Mouse (Mus musculus): Measurements from ENCODE around the gene Fam149b.
A peak's percentile ranks its signal among the peaks of the same experiment; 100 is the strongest.

Fam149b gene

GRCm38 (mm10) chr14:20389446-20390079 lies 41.6 kb downstream of the Fam149b start:
- no peak for DNase-seq (ENCODE audit: extremely low spot score)

GRCm38 (mm10) chr14:20392326-20392725 lies 44.4 kb downstream of the Fam149b start:
- DNase-seq (ENCODE audit: extremely low spot score), result no peak

- peak; percentile 93 for DNase-seq (ENCODE audit: extremely low spot score)
These were observed 45.4 kb downstream of the Fam149b start, which contains the start of gene Mrps16 for GRCm38 (mm10) chr14:20393205-20393913. Gene Mrps16, minus strand, starts transcription at chr14:20393634.

GRCm38 (mm10) chr14:20397220-20397619 lies 49.3 kb downstream of the Fam149b start:
- DNase-seq (ENCODE audit: extremely low spot score), result no peak

GRCm38 (mm10) chr14:20398864-20399263 lies 50.9 kb downstream of the Fam149b start:
- no peak for DNase-seq (ENCODE audit: extremely low spot score)

- DNase-seq (ENCODE audit: extremely low spot score), result no peak
These were observed 52.1 kb downstream of the Fam149b start for GRCm38 (mm10) chr14:20400071-20400470.

GRCm38 (mm10) chr14:20422257-20422656 lies 74.3 kb downstream of the Fam149b start:
- no peak for DNase-seq (ENCODE audit: extremely low spot score)

- DNase-seq (ENCODE audit: extremely low spot score), result no peak
These were observed 75.1 kb downstream of the Fam149b start for GRCm38 (mm10) chr14:20423046-20423445.

GRCm38 (mm10) chr14:20428593-20428992 lies 80.6 kb downstream of the Fam149b start:
- DNase-seq (ENCODE audit: extremely low spot score), result no peak

- no peak for DNase-seq (ENCODE audit: extremely low spot score)
These were observed 81.9 kb downstream of the Fam149b start for GRCm38 (mm10) chr14:20429833-20430232.

GRCm38 (mm10) chr14:20431726-20432125 lies 83.8 kb downstream of the Fam149b start:
- no peak for DNase-seq (ENCODE audit: extremely low spot score)

GRCm38 (mm10) chr14:20432420-20432819 lies 84.5 kb downstream of the Fam149b start:
- no peak for DNase-seq (ENCODE audit: extremely low spot score)
